Mouse (Mus musculus) small intestine, adult 2 months (tissue): ENCODE results near the gene Mansc1. TPM values are rescaled to one million over a fixed set of nuclear protein-coding genes. Genes with fewer than 3 reads are reported as not detected.
A peak's percentile ranks its signal among the peaks of the same experiment; 100 is the strongest.

ENCODE experiments used
- H3K27ac ChIP-seq: fragments of 200-500 bp; 2 replicates; pipeline ENCODE4 v1.5.1; 2012; ENCODE audit warnings: low read depth, low read length, control low read depth, inconsistent platforms; ENCODE audit not compliant: insufficient read depth
- H3K27me3 ChIP-seq: fragments of 200-500 bp; 2 replicates; pipeline ENCODE4 v1.6.1; 2012; ENCODE audit warnings: mild to moderate bottlenecking, moderate library complexity, low read length, inconsistent platforms; ENCODE audit not compliant: control insufficient read depth, insufficient read depth
- H3K36me3 ChIP-seq: fragments of 200-500 bp; 2 replicates; pipeline ENCODE4 v1.6.1; 2012; ENCODE audit warnings: mild to moderate bottlenecking, low read length, control low read depth, inconsistent platforms; ENCODE audit not compliant: control insufficient read depth, insufficient read depth
- H3K4me1 ChIP-seq: fragments of 200-500 bp; 2 replicates; pipeline ENCODE4 v1.6.1; 2012; ENCODE audit warnings: low read length, inconsistent platforms, mixed read lengths; ENCODE audit not compliant: control insufficient read depth, insufficient read depth, insufficient read length
- H3K4me3 ChIP-seq: fragments of 200-500 bp; 2 replicates; pipeline ENCODE4 v1.5.1; 2012; ENCODE audit warnings: low read depth, mild to moderate bottlenecking, control low read depth, inconsistent platforms, low read length, moderate library complexity
- CTCF ChIP-seq: fragments of 200-500 bp; IDR thresholded peaks from 2 replicates; pipeline ENCODE4 v1.5.1; 2012; ENCODE audit warnings: low read depth, mild to moderate bottlenecking, control low read depth, inconsistent platforms, low read length, moderate library complexity, mixed read lengths; ENCODE audit not compliant: insufficient replicate concordance, insufficient read length; ENCODE audit errors: extremely low read depth
- POLR2A ChIP-seq: fragments of 200-500 bp; IDR thresholded peaks from 2 replicates; pipeline ENCODE4 v1.6.1; 2012; ENCODE audit warnings: low read depth, mild to moderate bottlenecking, control low read depth, inconsistent platforms, low read length, moderate library complexity
- WGBS: fragments of 180-500 bp; shearing (Covaris S2); methylation state at CpG from one replicate; pipeline ENCODE4 v1.1.7; 2018; 5-methylcytosine and 5-hydroxymethylcytosine counted together
- polyA plus RNA-seq: library from polyadenylated mRNA; depleted of rRNA; stranded (reverse); fragments of >200 nt; gene quantifications from 2 replicates; pipeline ENCODE4 v1.2.3, GENCODE M21; 2012

Mansc1 gene
- polyA plus RNA-seq, 1 experiment: 6.9 TPM

GRCm38 (mm10) chr6:134636476-134636875, 4.2 kb upstream of the Mansc1 start:
- TF ChIP-seq CTCF (no peak), POLR2A (no peak)
- H3K4me3 ChIP-seq: no peak overlapping the region
- no peak overlapping the region for H3K27ac ChIP-seq
- H3K27me3 ChIP-seq: no peaks in the 10 kb centered on the region
- WGBS: 82% methylated on average over 4 of the region's 4 CpGs
- H3K36me3 ChIP-seq: no peaks in the 10 kb centered on the region
- H3K4me1 ChIP-seq: no peaks in the 10 kb centered on the region; the same call in 1 of the 2 replicates

GRCm38 (mm10) chr6:134633553-134633952, 1.3 kb upstream of the Mansc1 start:
- no peak for TF ChIP-seq POLR2A
- TF ChIP-seq CTCF: no peak
- no peaks in the 10 kb centered on the region for H3K36me3 ChIP-seq
- no peak overlapping the region for H3K27ac ChIP-seq
- no peaks in the 10 kb centered on the region; the same call in 1 of the 2 replicates for H3K4me1 ChIP-seq
- 43% methylated on average over 8 of the region's 8 CpGs for WGBS
- H3K27me3 ChIP-seq: no peaks in the 10 kb centered on the region
- no peak overlapping the region for H3K4me3 ChIP-seq

GRCm38 (mm10) chr6:134632756-134633155, 468 bp upstream of the Mansc1 start:
- TF ChIP-seq CTCF (no peak), POLR2A (no peak)
- no peaks in the 10 kb centered on the region for H3K27me3 ChIP-seq
- WGBS: 26% methylated on average over 5 of the region's 5 CpGs
- no peaks in the 10 kb centered on the region; the same call in 1 of the 2 replicates for H3K4me1 ChIP-seq
- peak overlapping the region; percentile 46; the same call in 1 of the 2 replicates for H3K27ac ChIP-seq
- H3K4me3 ChIP-seq: peak overlapping the region; percentile 96
- no peaks in the 10 kb centered on the region for H3K36me3 ChIP-seq

GRCm38 (mm10) chr6:134630447-134630846, 1.8 kb downstream of the Mansc1 start:
- H3K4me1 ChIP-seq: no peaks in the 10 kb centered on the region; the same call in 1 of the 2 replicates

GRCm38 (mm10) chr6:134626564-134626963, 5.7 kb downstream of the Mansc1 start:
- Histone ChIP-seq H3K4me1 (peaks cover 6% of the 10 kb centered on the region), H3K36me3 (no peaks in the 10 kb centered on the region), H3K4me3 (no peak overlapping the region), H3K27ac (no peak overlapping the region), H3K27me3 (no peaks in the 10 kb centered on the region)
- WGBS: 57% methylated on average over 1 of the region's 1 CpGs
- TF ChIP-seq CTCF: no peak
- no peak for TF ChIP-seq POLR2A

More at GRCm38 (mm10) chr6:134630447-134630846, 1.8 kb downstream of the Mansc1 start:
- no peak for TF ChIP-seq POLR2A
- TF ChIP-seq CTCF: no peak
- Histone ChIP-seq H3K27me3 (no peaks in the 10 kb centered on the region), H3K4me3 (no peak overlapping the region), H3K36me3 (no peaks in the 10 kb centered on the region), H3K27ac (no peak overlapping the region)
- WGBS: 65% methylated on average over 9 of the region's 9 CpGs

GRCm38 (mm10) chr6:134625431-134625830, 6.9 kb downstream of the Mansc1 start:
- no peak overlapping the region for H3K4me3 ChIP-seq
- H3K27me3 ChIP-seq: no peaks in the 10 kb centered on the region
- H3K4me1 ChIP-seq: peaks cover 10% of the 10 kb centered on the region
- no peak overlapping the region for H3K27ac ChIP-seq
- 92% methylated on average over 12 of the region's 12 CpGs for WGBS
- TF ChIP-seq POLR2A (no peak), CTCF (no peak)
- H3K36me3 ChIP-seq: 0 out of 2 replicates have a peak, but pooled peaks cover 1% of the 10 kb centered on the region

- 86% methylated on average over 14 of the region's 14 CpGs for WGBS
- H3K4me1 ChIP-seq: peaks cover 10% of the 10 kb centered on the region
- H3K27ac ChIP-seq: no peak overlapping the region
- no peak overlapping the region for H3K4me3 ChIP-seq
- H3K36me3 ChIP-seq: peaks cover 4% of the 10 kb centered on the region; the same call in 1 of the 2 replicates
- H3K27me3 ChIP-seq: no peaks in the 10 kb centered on the region
- no peak for TF ChIP-seq CTCF
- TF ChIP-seq POLR2A: no peak
Measured at GRCm38 (mm10) chr6:134621552-134621949, 10.7 kb downstream of the Mansc1 start.
